Mouse (Mus musculus) lung, adult 2 months (tissue): ENCODE measurements around the gene Cfdp1. TPM values are rescaled to one million over a fixed set of nuclear protein-coding genes. Genes with fewer than 3 reads are reported as not detected.

Experiments used
- DNase-seq: peaks from one replicate; pipeline ENCODE4 v3.0.0; 2022
- H3K4me1 ChIP-seq: fragments of 200-500 bp; 2 replicates; pipeline ENCODE4 v1.6.1; 2011; ENCODE audit warnings: low read length; ENCODE audit not compliant: control insufficient read depth, insufficient read depth
- H3K4me3 ChIP-seq: fragments of 200-500 bp; replicated peaks from 2 replicates; pipeline ENCODE3; 2011; ENCODE audit warnings: low read depth, mild to moderate bottlenecking, control low read depth, low read length; ENCODE audit errors: extremely low read depth
- CTCF ChIP-seq: fragments of 200-500 bp; IDR thresholded peaks from 2 replicates; pipeline ENCODE4 v1.5.1; 2011; ENCODE audit warnings: mild to moderate bottlenecking, low read length, control low read depth; ENCODE audit not compliant: insufficient read depth
- POLR2A ChIP-seq: fragments of 200-500 bp; IDR thresholded peaks from 2 replicates; pipeline ENCODE4 v1.6.1; 2011; ENCODE audit warnings: low read depth, mild to moderate bottlenecking, control low read depth, low read length, borderline replicate concordance; ENCODE audit errors: extremely low read depth
- WGBS: fragments of 180-500 bp; shearing (Covaris S2); methylation state at CpG from one replicate; pipeline ENCODE4 v1.1.7; 2018; 5-methylcytosine and 5-hydroxymethylcytosine counted together
- polyA plus RNA-seq: library from polyadenylated mRNA; depleted of rRNA; stranded (reverse); fragments of >200 nt; gene quantifications from 2 replicates; pipeline ENCODE4 v1.2.3, GENCODE M21; 2012

The Cfdp1 gene
- polyA plus RNA-seq, 1 experiment, result 7.9 TPM

- TF ChIP-seq POLR2A (no peak), CTCF (no peak)
- Histone ChIP-seq H3K4me1 (peaks cover under 1% of the 10 kb centered on the region; the same call in 1 of the 2 replicates), H3K4me3 (no peak overlapping the region)
- no peak for DNase-seq
- WGBS, result 80% methylated on average over 3 of the region's 3 CpGs
Observed at GRCm38 (mm10) chr8:111808891-111809622, 45.0 kb downstream of the Cfdp1 start.

- DNase-seq, result no peak
- WGBS, result 96% methylated on average over 3 of the region's 3 CpGs
- peaks cover 3% of the 10 kb centered on the region; the same call in 1 of the 2 replicates for H3K4me1 ChIP-seq
Observed at GRCm38 (mm10) chr8:111808006-111808405, 46.1 kb downstream of the Cfdp1 start.

GRCm38 (mm10) chr8:111803362-111803761 is 50.7 kb downstream of the Cfdp1 start:
- no peak overlapping the region for H3K4me3 ChIP-seq
- WGBS, result 80% methylated on average over 8 of the region's 8 CpGs
- TF ChIP-seq CTCF (no peak), POLR2A (no peak)
- H3K4me1 ChIP-seq, result peaks cover 9% of the 10 kb centered on the region; the same call in 1 of the 2 replicates
- no peak for DNase-seq

More at GRCm38 (mm10) chr8:111808006-111808405, 46.1 kb downstream of the Cfdp1 start:
- no peak overlapping the region for H3K4me3 ChIP-seq
- TF ChIP-seq POLR2A (no peak), CTCF (no peak)

- no peak for DNase-seq
Observed at GRCm38 (mm10) chr8:111802256-111802655, 51.8 kb downstream of the Cfdp1 start.

GRCm38 (mm10) chr8:111801456-111801855 is 52.6 kb downstream of the Cfdp1 start:
- 39% methylated on average over 6 of the region's 6 CpGs for WGBS
- H3K4me3 ChIP-seq, result no peak overlapping the region
- peaks cover 9% of the 10 kb centered on the region; the same call in 1 of the 2 replicates for H3K4me1 ChIP-seq
- no peak for DNase-seq
- TF ChIP-seq POLR2A (no peak), CTCF (no peak)

More at GRCm38 (mm10) chr8:111802256-111802655, 51.8 kb downstream of the Cfdp1 start:
- Histone ChIP-seq H3K4me3 (no peak overlapping the region), H3K4me1 (peaks cover 9% of the 10 kb centered on the region; the same call in 1 of the 2 replicates)
- 39% methylated on average over 7 of the region's 7 CpGs for WGBS
- TF ChIP-seq CTCF (no peak), POLR2A (no peak)

- TF ChIP-seq POLR2A (no peak), CTCF (no peak)
- Histone ChIP-seq H3K4me3 (no peak overlapping the region), H3K4me1 (no peaks in the 10 kb centered on the region)
- WGBS, result 67% methylated on average over 1 of the region's 1 CpGs
- DNase-seq, result no peak
Observed at GRCm38 (mm10) chr8:111796528-111796927, 57.6 kb downstream of the Cfdp1 start.

- no peak for TF ChIP-seq CTCF
- TF ChIP-seq POLR2A, result no peak
- 48% methylated on average over 3 of the region's 3 CpGs for WGBS
- Histone ChIP-seq H3K4me1 (no peaks in the 10 kb centered on the region), H3K4me3 (no peak overlapping the region)
- no peak for DNase-seq
Observed at GRCm38 (mm10) chr8:111793324-111793917, 60.7 kb downstream of the Cfdp1 start.

GRCm38 (mm10) chr8:111789639-111790038 is 64.5 kb downstream of the Cfdp1 start:
- DNase-seq, result no peak
- H3K4me1 ChIP-seq, result no peaks in the 10 kb centered on the region
- H3K4me3 ChIP-seq, result no peak overlapping the region
- TF ChIP-seq CTCF (no peak), POLR2A (no peak)

- 71% methylated on average over 4 of the region's 4 CpGs for WGBS
- DNase-seq, result no peak
- TF ChIP-seq POLR2A (no peak), CTCF (no peak)
- Histone ChIP-seq H3K4me3 (no peak overlapping the region), H3K4me1 (no peaks in the 10 kb centered on the region)
Observed at GRCm38 (mm10) chr8:111789200-111789599, 64.9 kb downstream of the Cfdp1 start.

GRCm38 (mm10) chr8:111788497-111788896 is 65.6 kb downstream of the Cfdp1 start:
- no peak for TF ChIP-seq CTCF
- TF ChIP-seq POLR2A, result no peak
- no peak for DNase-seq
- 83% methylated on average over 3 of the region's 3 CpGs for WGBS
- H3K4me1 ChIP-seq, result no peaks in the 10 kb centered on the region
- H3K4me3 ChIP-seq, result no peak overlapping the region

- no peaks in the 10 kb centered on the region for H3K4me1 ChIP-seq
- no peak for TF ChIP-seq POLR2A
- no peak for TF ChIP-seq CTCF
- 73% methylated on average over 5 of the region's 5 CpGs for WGBS
- DNase-seq, result no peak
- no peak overlapping the region for H3K4me3 ChIP-seq
Observed at GRCm38 (mm10) chr8:111788085-111788484, 66.0 kb downstream of the Cfdp1 start.
